Mouse (Mus musculus): ENCODE results near the gene Tll2. TPM values are rescaled to one million over a fixed set of nuclear protein-coding genes. Genes with fewer than 3 reads are reported as not detected.

The Tll2 gene
- polyA plus RNA-seq, 1 experiment from 2014 or later, result 0.41 TPM

GRCm38 (mm10) chr19:41152462-41152861 is 54.2 kb downstream of the Tll2 start:
- Histone ChIP-seq H3K4me2 (replicated peaks) (no peak overlapping the region), H3K9me3 (no peaks in the 10 kb centered on the region), H3K4me1 (peaks cover 9% of the 10 kb centered on the region; the same call in 1 of the 2 replicates), H3K27me3 (no peaks in the 10 kb centered on the region), H3K36me3 (no peaks in the 10 kb centered on the region), H3K4me3 (no peak overlapping the region), H3K27ac (no peak overlapping the region), H3K9ac (no peak overlapping the region)
- no peak for ATAC-seq (ENCODE audit: insufficient number of reproducible peaks, insufficient read depth, low FRiP score, low TSS enrichment)
- WGBS, result 78% methylated on average over 4 of the region's 4 CpGs

- ATAC-seq (ENCODE audit: insufficient number of reproducible peaks, insufficient read depth, low FRiP score, low TSS enrichment), result no peak
- 90% methylated on average over 3 of the region's 3 CpGs for WGBS
These were observed 54.6 kb downstream of the Tll2 start for GRCm38 (mm10) chr19:41152016-41152370.

DNA sequence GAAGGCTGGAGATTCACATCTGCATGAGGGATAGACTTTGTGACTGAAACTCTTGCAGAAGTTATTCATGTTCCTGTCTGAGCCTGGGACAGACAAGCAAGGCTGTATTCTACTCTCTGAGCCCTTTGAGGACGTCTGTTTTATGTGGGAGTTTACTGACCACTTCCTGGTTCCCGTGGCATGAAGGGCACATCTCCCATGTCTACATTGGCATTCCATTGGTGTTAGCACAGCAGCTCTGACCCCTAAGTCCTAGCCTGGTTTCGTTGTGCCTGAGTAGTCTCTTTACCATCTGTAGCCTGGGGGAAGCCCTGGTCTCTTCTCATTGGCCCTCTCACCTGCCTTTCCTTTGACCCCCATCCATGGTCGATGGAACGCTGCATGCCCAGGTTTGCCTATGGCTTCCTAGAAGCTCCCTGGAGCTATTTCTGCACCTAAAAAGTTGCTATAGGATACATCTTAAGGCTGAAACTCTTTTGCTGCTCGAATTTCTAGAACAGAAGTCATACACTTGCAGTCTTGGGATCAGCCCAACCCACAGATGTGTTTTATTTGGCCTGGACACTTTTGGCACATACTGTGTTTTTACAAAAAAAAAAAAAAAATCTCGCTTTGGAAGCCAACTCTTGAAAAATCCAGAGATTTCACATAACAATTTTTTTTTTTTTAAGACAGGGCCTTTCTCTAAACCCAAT is 55.2 kb downstream of the Tll2 start:
- no peak for ATAC-seq (ENCODE audit: insufficient number of reproducible peaks, insufficient read depth, low FRiP score, low TSS enrichment)
- Histone ChIP-seq H3K4me3 (no peak overlapping the region), H3K9me3 (no peaks in the 10 kb centered on the region), H3K36me3 (no peaks in the 10 kb centered on the region), H3K27ac (no peak overlapping the region), H3K27me3 (no peaks in the 10 kb centered on the region), H3K4me1 (peaks cover 9% of the 10 kb centered on the region; the same call in 1 of the 2 replicates), H3K4me2 (replicated peaks) (no peak overlapping the region), H3K9ac (no peak overlapping the region)
- 70% methylated on average over 7 of the region's 7 CpGs for WGBS

More at GRCm38 (mm10) chr19:41152016-41152370, 54.6 kb downstream of the Tll2 start:
- Histone ChIP-seq H3K4me2 (replicated peaks) (no peak overlapping the region), H3K27ac (no peak overlapping the region), H3K27me3 (no peaks in the 10 kb centered on the region), H3K4me1 (peaks cover 9% of the 10 kb centered on the region; the same call in 1 of the 2 replicates), H3K36me3 (no peaks in the 10 kb centered on the region), H3K4me3 (no peak overlapping the region), H3K9ac (no peak overlapping the region), H3K9me3 (no peaks in the 10 kb centered on the region)

GRCm38 (mm10) chr19:41140961-41141360 is 65.7 kb downstream of the Tll2 start:
- Histone ChIP-seq H3K27ac (no peak overlapping the region), H3K4me2 (replicated peaks) (no peak overlapping the region), H3K4me1 (no peaks in the 10 kb centered on the region), H3K36me3 (no peaks in the 10 kb centered on the region), H3K9me3 (no peaks in the 10 kb centered on the region), H3K9ac (no peak overlapping the region), H3K27me3 (no peaks in the 10 kb centered on the region), H3K4me3 (no peak overlapping the region)
- ATAC-seq (ENCODE audit: insufficient number of reproducible peaks, insufficient read depth, low FRiP score, low TSS enrichment), result no peak
- 76% methylated on average over 8 of the region's 8 CpGs for WGBS

- H3K4me1 ChIP-seq, result no peaks in the 10 kb centered on the region
- H3K36me3 ChIP-seq, result no peaks in the 10 kb centered on the region
- no peaks in the 10 kb centered on the region for H3K27me3 ChIP-seq
- no peaks in the 10 kb centered on the region for H3K9me3 ChIP-seq
- no peak overlapping the region for H3K9ac ChIP-seq
- H3K4me3 ChIP-seq, result no peak overlapping the region
- ATAC-seq (ENCODE audit: insufficient number of reproducible peaks, insufficient read depth, low FRiP score, low TSS enrichment), result no peak
- no peak overlapping the region for H3K4me2 ChIP-seq (replicated peaks)
- H3K27ac ChIP-seq, result no peak overlapping the region
- WGBS, result 53% methylated on average over 4 of the region's 4 CpGs
These were observed 67.0 kb downstream of the Tll2 start for GRCm38 (mm10) chr19:41139629-41140028.

- no peak overlapping the region for H3K9ac ChIP-seq
- no peak for ATAC-seq (ENCODE audit: insufficient number of reproducible peaks, insufficient read depth, low FRiP score, low TSS enrichment)
- no peak overlapping the region for H3K4me3 ChIP-seq
- H3K27ac ChIP-seq, result no peak overlapping the region
- H3K36me3 ChIP-seq, result no peaks in the 10 kb centered on the region
- no peaks in the 10 kb centered on the region for H3K27me3 ChIP-seq
- peaks cover 9% of the 10 kb centered on the region; the same call in 1 of the 2 replicates for H3K4me1 ChIP-seq
- no peak overlapping the region for H3K4me2 ChIP-seq (replicated peaks)
- H3K9me3 ChIP-seq, result no peaks in the 10 kb centered on the region
- WGBS, result 40% methylated on average over 3 of the region's 3 CpGs
These were observed 83.6 kb downstream of the Tll2 start for GRCm38 (mm10) chr19:41123009-41123408.

- H3K4me2 ChIP-seq (replicated peaks), result no peak overlapping the region
These were observed 86.7 kb downstream of the Tll2 start for GRCm38 (mm10) chr19:41119924-41120323.

DNA sequence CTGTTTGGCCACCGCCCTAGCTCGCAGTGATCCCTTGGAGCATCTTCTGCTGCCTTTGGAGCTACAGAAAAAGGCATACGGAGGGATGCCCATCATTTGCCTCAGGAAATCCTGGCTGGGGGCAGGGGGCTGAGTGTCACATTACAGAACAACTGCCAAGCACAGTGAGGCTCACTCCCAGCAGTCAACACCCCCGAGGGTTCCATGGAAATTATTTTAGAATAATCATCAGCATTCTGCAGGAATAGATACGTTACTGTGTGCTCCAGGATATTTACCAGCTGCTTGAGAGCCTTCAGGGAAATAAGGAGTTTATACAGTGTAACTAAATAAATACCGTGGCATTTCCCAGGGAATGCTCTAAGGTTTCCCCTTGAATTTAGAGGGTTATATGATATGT is 88.3 kb downstream of the Tll2 start:
- Histone ChIP-seq H3K27me3 (no peaks in the 10 kb centered on the region), H3K9ac (no peak overlapping the region), H3K27ac (0 out of 2 replicates have a peak overlapping the region, but pooled peaks have one; percentile 19), H3K4me1 (peaks cover 19% of the 10 kb centered on the region; the same call in 1 of the 2 replicates), H3K36me3 (no peaks in the 10 kb centered on the region), H3K9me3 (no peaks in the 10 kb centered on the region), H3K4me2 (replicated peaks) (no peak overlapping the region), H3K4me3 (no peak overlapping the region)
- ATAC-seq (ENCODE audit: insufficient number of reproducible peaks, insufficient read depth, low FRiP score, low TSS enrichment), result no peak
- WGBS, result 30% methylated on average over 6 of the region's 6 CpGs

More at GRCm38 (mm10) chr19:41119924-41120323, 86.7 kb downstream of the Tll2 start:
- H3K9ac ChIP-seq, result no peak overlapping the region
- no peaks in the 10 kb centered on the region for H3K27me3 ChIP-seq
- H3K27ac ChIP-seq, result no peak overlapping the region
- H3K4me3 ChIP-seq, result no peak overlapping the region
- no peaks in the 10 kb centered on the region for H3K36me3 ChIP-seq
- no peak for ATAC-seq (ENCODE audit: insufficient number of reproducible peaks, insufficient read depth, low FRiP score, low TSS enrichment)
- H3K9me3 ChIP-seq, result no peaks in the 10 kb centered on the region
- H3K4me1 ChIP-seq, result peaks cover 16% of the 10 kb centered on the region; the same call in 1 of the 2 replicates
- WGBS, result 94% methylated on average over 13 of the region's 13 CpGs

- H3K4me3 ChIP-seq, result no peak overlapping the region
- peaks cover 19% of the 10 kb centered on the region; the same call in 1 of the 2 replicates for H3K4me1 ChIP-seq
- no peaks in the 10 kb centered on the region for H3K36me3 ChIP-seq
- no peak for ATAC-seq (ENCODE audit: insufficient number of reproducible peaks, insufficient read depth, low FRiP score, low TSS enrichment)
- H3K9ac ChIP-seq, result no peak overlapping the region
- no peak overlapping the region for H3K27ac ChIP-seq
- no peak overlapping the region for H3K4me2 ChIP-seq (replicated peaks)
- no peaks in the 10 kb centered on the region for H3K9me3 ChIP-seq
- no peaks in the 10 kb centered on the region for H3K27me3 ChIP-seq
- WGBS, result 88% methylated on average over 4 of the region's 4 CpGs
These were observed 89.3 kb downstream of the Tll2 start for GRCm38 (mm10) chr19:41117334-41117733.

GRCm38 (mm10) chr19:41114611-41115010 is 92.0 kb downstream of the Tll2 start:
- Histone ChIP-seq H3K4me2 (replicated peaks) (no peak overlapping the region), H3K9me3 (no peaks in the 10 kb centered on the region), H3K36me3 (no peaks in the 10 kb centered on the region), H3K4me3 (no peak overlapping the region), H3K4me1 (peaks cover 19% of the 10 kb centered on the region; the same call in 1 of the 2 replicates), H3K27me3 (no peaks in the 10 kb centered on the region), H3K9ac (no peak overlapping the region), H3K27ac (no peak overlapping the region)
- no peak; the same call in 1 of the 2 replicates for ATAC-seq (ENCODE audit: insufficient number of reproducible peaks, insufficient read depth, low FRiP score, low TSS enrichment)
- WGBS, result 41% methylated on average over 5 of the region's 5 CpGs

DNA sequence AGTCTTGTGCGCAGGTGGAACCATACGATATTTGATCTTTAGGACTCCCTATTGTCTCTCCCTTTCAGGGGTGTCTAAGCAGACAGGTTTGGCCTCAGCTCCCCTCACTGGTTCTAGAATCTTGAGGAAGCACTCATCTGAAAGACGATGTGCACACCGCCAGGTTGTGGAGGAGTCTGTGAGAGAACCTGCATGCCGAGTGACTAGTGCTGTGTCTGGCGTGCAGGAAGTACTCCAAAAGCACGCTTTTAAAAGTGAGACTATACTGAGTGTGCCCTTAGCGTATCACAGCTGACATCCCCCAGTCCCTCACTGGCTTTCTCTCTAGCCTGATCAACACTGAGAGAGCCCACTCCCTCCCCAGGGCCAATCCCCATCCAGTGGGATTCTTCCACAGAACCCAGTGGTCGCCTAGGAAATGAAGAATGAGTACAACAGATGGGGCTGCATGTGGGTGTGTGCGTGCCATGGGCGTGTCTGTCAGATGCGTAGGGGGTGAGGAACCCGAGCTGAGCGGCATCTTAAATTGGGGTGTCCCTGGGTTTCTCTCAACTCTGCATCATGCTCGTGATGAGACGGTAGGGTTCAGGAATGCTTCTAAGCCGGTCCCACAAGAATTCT is 92.6 kb downstream of the Tll2 start:
- Histone ChIP-seq H3K36me3 (no peaks in the 10 kb centered on the region), H3K27me3 (no peaks in the 10 kb centered on the region), H3K9ac (no peak overlapping the region), H3K4me2 (replicated peaks) (no peak overlapping the region), H3K27ac (no peak overlapping the region), H3K4me3 (no peak overlapping the region), H3K4me1 (peaks cover 19% of the 10 kb centered on the region; the same call in 1 of the 2 replicates), H3K9me3 (no peaks in the 10 kb centered on the region)
- WGBS, result 69% methylated on average over 17 of the region's 17 CpGs
- ATAC-seq (ENCODE audit: insufficient number of reproducible peaks, insufficient read depth, low FRiP score, low TSS enrichment), result peak; percentile 44; the same call in 1 of the 2 replicates

GRCm38 (mm10) chr19:41112609-41113008 is 94.0 kb downstream of the Tll2 start:
- Histone ChIP-seq H3K27ac (no peak overlapping the region), H3K4me1 (0 out of 2 replicates have a peak, but pooled peaks cover 6% of the 10 kb centered on the region), H3K9ac (no peak overlapping the region), H3K9me3 (no peaks in the 10 kb centered on the region), H3K4me3 (no peak overlapping the region), H3K4me2 (replicated peaks) (no peak overlapping the region), H3K36me3 (no peaks in the 10 kb centered on the region), H3K27me3 (no peaks in the 10 kb centered on the region)
- WGBS, result 61% methylated on average over 6 of the region's 6 CpGs
- no peak for ATAC-seq (ENCODE audit: insufficient number of reproducible peaks, insufficient read depth, low FRiP score, low TSS enrichment)
